Mouse (Mus musculus) olfactory bulb, adult 2 months (tissue): Measurements from ENCODE around the gene Itpr2.

Experiments
- CTCF ChIP-seq: fragments of 200-500 bp; IDR thresholded peaks from 2 replicates; pipeline ENCODE4 v1.5.1; 2012; ENCODE audit warnings: low read depth, mild to moderate bottlenecking, low read length, moderate library complexity; ENCODE audit not compliant: insufficient read depth
- POLR2A ChIP-seq: fragments of 200-500 bp; IDR thresholded peaks from 2 replicates; pipeline ENCODE4 v1.6.1; 2012; ENCODE audit warnings: mild to moderate bottlenecking, low read depth, low read length, moderate library complexity; ENCODE audit not compliant: insufficient read depth

DNA sequence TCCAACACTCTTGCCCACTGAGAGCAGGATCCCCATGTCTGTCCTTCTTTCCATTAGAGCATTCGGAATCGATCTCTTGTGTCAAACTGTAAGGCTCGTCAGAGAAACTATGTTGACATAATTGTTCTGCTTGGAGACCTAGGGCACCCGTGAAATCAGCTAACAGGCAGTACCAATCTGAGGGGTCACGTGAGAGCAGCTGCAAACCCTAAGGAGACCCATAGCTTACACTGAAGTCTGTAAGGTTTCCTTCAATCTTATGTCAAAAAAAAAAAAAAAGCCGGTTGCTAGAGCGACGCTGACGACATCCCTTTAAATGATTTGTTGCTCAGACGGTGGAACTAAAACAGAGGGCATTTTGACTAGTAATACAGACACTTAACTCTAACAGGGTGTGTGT lies 212.2 kb downstream of the Itpr2 start:
- no peak for TF ChIP-seq CTCF
- TF ChIP-seq POLR2A, result no peak
